Mouse (Mus musculus) liver, embryonic 14.5 days (tissue): Measurements from ENCODE around the gene Ntn3.

Experiments used
- CTCF ChIP-seq: IDR thresholded peaks from 2 replicates; pipeline ENCODE4 v1.5.1; 2016; ENCODE audit warnings: antibody characterized with exemption, low read depth, control low read depth
- EP300 ChIP-seq: IDR thresholded peaks from 2 replicates; pipeline ENCODE4 v1.6.1; 2016; ENCODE audit warnings: antibody characterized with exemption, low read depth

DNA sequence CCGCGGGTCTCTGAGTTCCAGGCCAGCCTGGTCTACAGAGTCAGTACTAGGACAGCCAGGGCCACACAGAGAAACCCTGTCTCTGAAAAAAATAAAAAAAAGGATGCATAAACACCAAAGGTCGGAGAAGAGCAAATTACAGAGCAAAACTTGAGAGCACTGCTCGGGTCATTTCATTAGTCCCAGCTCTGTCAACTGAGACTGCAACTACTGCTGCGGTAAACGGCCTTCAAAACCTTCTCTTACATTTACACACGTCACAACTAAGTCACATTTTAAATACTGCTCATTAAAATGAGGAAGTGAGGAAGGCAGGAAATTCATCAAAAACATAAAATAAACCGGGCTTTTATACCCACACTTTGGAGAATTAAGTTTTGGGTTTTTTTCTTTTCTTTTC lies 16.5 kb downstream of the Ntn3 start:
- TF ChIP-seq CTCF (no peak), EP300 (no peak)
